Mouse (Mus musculus) heart, embryonic 11.5 days (tissue): ENCODE measurements around the gene Hdac1. TPM values are rescaled to one million over a fixed set of nuclear protein-coding genes. Genes with fewer than 3 reads are reported as not detected.
A peak's percentile ranks its signal among the peaks of the same experiment; 100 is the strongest.
"Not testable (repeated sequence)": the region's sequence is repeated elsewhere in the genome, so short reads cannot be mapped to it uniquely, and the experiment has no call there.

Source experiments
- ATAC-seq: fragments of 200-750 bp; cut with Nextera tagmentation; replicated peaks from 2 replicates; pipeline ENCODE4 v1.8.0; 2017; ENCODE audit warnings: moderate library complexity; ENCODE audit not compliant: insufficient number of reproducible peaks, low FRiP score, low TSS enrichment
- H3K27ac ChIP-seq: fragments of 300-500 bp; sonication (generic); 2 replicates; pipeline ENCODE4 v1.5.1; 2014; ENCODE audit warnings: mild to moderate bottlenecking, low read depth, low read length
- H3K27me3 ChIP-seq: fragments of 300-500 bp; sonication (generic); 2 replicates; pipeline ENCODE4 v1.6.1; 2014; ENCODE audit warnings: mild to moderate bottlenecking, low read length, mixed read lengths; ENCODE audit not compliant: control insufficient read depth, insufficient read depth
- H3K36me3 ChIP-seq: fragments of 300-500 bp; sonication (generic); 2 replicates; pipeline ENCODE4 v1.6.1; 2014; ENCODE audit warnings: mild to moderate bottlenecking, low read length, moderate library complexity, mixed read lengths; ENCODE audit not compliant: control insufficient read depth, insufficient read depth
- H3K4me1 ChIP-seq: fragments of 300-500 bp; sonication (generic); 2 replicates; pipeline ENCODE4 v1.6.1; 2014; ENCODE audit warnings: low read length; ENCODE audit not compliant: control insufficient read depth, insufficient read depth
- H3K4me2 ChIP-seq: fragments of 300-500 bp; sonication (generic); 2 replicates; pipeline ENCODE4 v1.6.1; 2014; ENCODE audit warnings: mild to moderate bottlenecking, moderate library complexity
- H3K4me3 ChIP-seq: fragments of 300-500 bp; sonication (generic); 2 replicates; pipeline ENCODE4 v1.5.1; 2014; ENCODE audit warnings: low read depth, low read length
- H3K9ac ChIP-seq: fragments of 300-500 bp; sonication (generic); 2 replicates; pipeline ENCODE4 v1.6.1; 2014; ENCODE audit warnings: mild to moderate bottlenecking, low read depth, low read length, moderate library complexity
- H3K9me3 ChIP-seq: fragments of 300-500 bp; sonication (generic); replicated peaks from 2 replicates; pipeline ENCODE4 v1.6.1; 2016; ENCODE audit warnings: low read length; ENCODE audit not compliant: control insufficient read depth
- WGBS: fragments of 180-500 bp; shearing (Covaris S2); extraction: QIAGEN DNeasy Blood & Tissue Kit; methylation state at CpG from one replicate; pipeline ENCODE4 v1.1.7; 2014; ENCODE audit not compliant: insufficient replicate concordance; 5-methylcytosine and 5-hydroxymethylcytosine counted together
- polyA plus RNA-seq: library from polyadenylated mRNA; unstranded; fragments of >200 nt; fragmentation: Nextera tagmentation; extraction: Ambion mirVana; gene quantifications from 2 replicates; pipeline ENCODE4 v1.2.1, GENCODE M21; 2014

Hdac1 gene
- polyA plus RNA-seq, 1 experiment from 2014 or later, result 154 TPM

- peaks cover 8% of the 10 kb centered on the region for H3K27me3 ChIP-seq
- ATAC-seq, result 0 out of 2 replicates have a peak, but pooled peaks have one; percentile 20
- H3K9me3 ChIP-seq, result no peaks in the 10 kb centered on the region
- peak overlapping the region; percentile 70 for H3K9ac ChIP-seq
- peak overlapping the region; percentile 84 for H3K4me2 ChIP-seq
- H3K4me1 ChIP-seq, result peaks cover 7% of the 10 kb centered on the region
- peak overlapping the region; percentile 56 for H3K4me3 ChIP-seq
- WGBS, result 1% methylated on average over 24 of the region's 24 CpGs
- H3K36me3 ChIP-seq, result no peaks in the 10 kb centered on the region
- no peak overlapping the region for H3K27ac ChIP-seq
These were observed 13.5 kb upstream of the Hdac1 start for GRCm38 (mm10) chr4:129555862-129556531.

GRCm38 (mm10) chr4:129555421-129555861 lies 12.9 kb upstream of the Hdac1 start:
- 3% methylated on average over 16 of the region's 16 CpGs for WGBS
- Histone ChIP-seq H3K4me2 (peak overlapping the region; percentile 84), H3K9ac (peak overlapping the region; percentile 70), H3K4me3 (peak overlapping the region; percentile 56), H3K36me3 (no peaks in the 10 kb centered on the region), H3K4me1 (peaks cover 7% of the 10 kb centered on the region), H3K27me3 (peaks cover 8% of the 10 kb centered on the region), H3K9me3 (no peaks in the 10 kb centered on the region), H3K27ac (no peak overlapping the region)
- no peak for ATAC-seq

GRCm38 (mm10) chr4:129554512-129554911 lies 12.0 kb upstream of the Hdac1 start:
- not testable (repeated sequence) for H3K4me2 ChIP-seq, H3K27ac ChIP-seq, ATAC-seq, H3K4me1 ChIP-seq, H3K9ac ChIP-seq, H3K27me3 ChIP-seq, H3K4me3 ChIP-seq, H3K36me3 ChIP-seq, H3K9me3 ChIP-seq
- WGBS, result 87% methylated on average over 5 of the region's 6 CpGs

GRCm38 (mm10) chr4:129550295-129550694 lies 7.8 kb upstream of the Hdac1 start:
- Histone ChIP-seq H3K9ac (no peak overlapping the region), H3K27ac (no peak overlapping the region), H3K36me3 (no peaks in the 10 kb centered on the region), H3K4me1 (no peaks in the 10 kb centered on the region), H3K9me3 (no peaks in the 10 kb centered on the region), H3K4me3 (no peak overlapping the region), H3K4me2 (no peak overlapping the region), H3K27me3 (peaks cover 6% of the 10 kb centered on the region)
- no peak for ATAC-seq
- WGBS, result 58% methylated on average over 1 of the region's 1 CpGs

- WGBS, result 85% methylated on average over 2 of the region's 2 CpGs
- Histone ChIP-seq H3K27me3 (no peaks in the 10 kb centered on the region), H3K27ac (no peak overlapping the region), H3K9me3 (no peaks in the 10 kb centered on the region), H3K4me3 (no peak overlapping the region), H3K4me2 (no peak overlapping the region), H3K9ac (no peak overlapping the region), H3K36me3 (no peaks in the 10 kb centered on the region), H3K4me1 (no peaks in the 10 kb centered on the region)
- no peak for ATAC-seq
These were observed 6.8 kb upstream of the Hdac1 start for GRCm38 (mm10) chr4:129549306-129549705.

- H3K27me3 ChIP-seq, H3K27ac ChIP-seq, H3K9me3 ChIP-seq, H3K36me3 ChIP-seq, ATAC-seq, H3K4me1 ChIP-seq, H3K9ac ChIP-seq, H3K4me3 ChIP-seq, H3K4me2 ChIP-seq: not testable (repeated sequence)
- WGBS, result 74% methylated on average over 4 of the region's 4 CpGs
These were observed 5.1 kb upstream of the Hdac1 start for GRCm38 (mm10) chr4:129547631-129548030.

- no peak overlapping the region for H3K27ac ChIP-seq
- no peaks in the 10 kb centered on the region for H3K36me3 ChIP-seq
- H3K9ac ChIP-seq, result no peak overlapping the region
- H3K4me3 ChIP-seq, result no peak overlapping the region
- peaks cover 13% of the 10 kb centered on the region; the same call in 1 of the 2 replicates for H3K4me1 ChIP-seq
- 88% methylated on average over 4 of the region's 4 CpGs for WGBS
- ATAC-seq, result no peak
- no peaks in the 10 kb centered on the region for H3K27me3 ChIP-seq
- no peaks in the 10 kb centered on the region for H3K9me3 ChIP-seq
- H3K4me2 ChIP-seq, result no peak overlapping the region
These were observed 1.6 kb upstream of the Hdac1 start for GRCm38 (mm10) chr4:129544106-129544505.

- Histone ChIP-seq H3K27ac (peak overlapping the region; percentile 77; the same call in 1 of the 2 replicates), H3K9me3 (no peaks in the 10 kb centered on the region), H3K27me3 (no peaks in the 10 kb centered on the region), H3K4me2 (peak overlapping the region; percentile 80), H3K36me3 (no peaks in the 10 kb centered on the region; the same call in 1 of the 2 replicates), H3K9ac (peak overlapping the region; percentile 89), H3K4me3 (peak overlapping the region; percentile 90), H3K4me1 (peaks cover 13% of the 10 kb centered on the region; the same call in 1 of the 2 replicates)
- under 1% methylated on average over 30 of the region's 30 CpGs for WGBS
- no peak for ATAC-seq
These were observed 483 bp downstream of the Hdac1 start for GRCm38 (mm10) chr4:129541868-129542591.
